Mouse (Mus musculus): ENCODE results near the gene Elp4.

DNA sequence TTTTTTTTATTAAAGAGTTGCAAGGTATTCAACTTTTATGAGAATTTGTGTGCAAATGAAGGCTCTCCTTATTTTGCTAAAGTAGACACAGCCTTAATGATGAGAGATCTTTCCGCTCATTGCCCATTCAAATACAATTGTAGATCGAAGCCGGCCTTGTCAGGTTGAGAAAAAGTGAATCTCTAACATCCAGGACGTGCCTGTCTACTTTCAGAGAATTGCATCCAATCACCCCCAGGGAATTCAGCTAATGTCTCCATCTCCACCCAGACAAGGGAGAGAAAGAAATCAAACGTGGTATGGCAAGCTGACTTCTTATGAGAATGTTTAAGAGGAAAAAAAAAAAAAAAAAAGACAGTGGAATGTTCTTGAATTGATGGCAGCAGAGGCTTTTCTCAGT is 239.4 kb downstream of the Elp4 start:
- no peak for TF ChIP-seq CTCF (IDR thresholded peaks at IDR 0.05; ENCODE audit: insufficient read depth, low read length)
- TF ChIP-seq POLR2A (IDR thresholded peaks at IDR 0.05; ENCODE audit: borderline replicate concordance, extremely low read depth, low read depth, low read length) = no peak

All from lung, adult 2 months (tissue).